Mouse (Mus musculus): ENCODE measurements around the gene Auts2.

GRCm38 (mm10) chr5:132492793-132493192 is 50.4 kb downstream of the Auts2 start:
- TF ChIP-seq POLR2A (IDR thresholded peaks at IDR 0.05; ENCODE audit: borderline replicate concordance, insufficient read depth, low read length): no peak
- no peak for TF ChIP-seq CTCF (IDR thresholded peaks at IDR 0.05; ENCODE audit: borderline replicate concordance, insufficient read depth, low read depth, low read length)

Data from cerebellum, adult 2 months (tissue).